Mouse (Mus musculus) kidney, embryonic 16.5 days (tissue): Measurements from ENCODE around the gene Bcl2l13. TPM values are rescaled to one million over a fixed set of nuclear protein-coding genes. Genes with fewer than 3 reads are reported as not detected.
"Not testable (repeated sequence)": the region's sequence is repeated elsewhere in the genome, so short reads cannot be mapped to it uniquely, and the experiment has no call there.

Experiments
- ATAC-seq: fragments of 200-750 bp; cut with Nextera tagmentation; 2 replicates; pipeline ENCODE4 v1.8.0; 2017; ENCODE audit warnings: moderate TSS enrichment; ENCODE audit not compliant: low FRiP score, low TSS enrichment
- H3K27ac ChIP-seq: fragments of 300-500 bp; sonication (generic); 2 replicates; pipeline ENCODE4 v1.5.1; 2014; ENCODE audit warnings: low read length
- H3K27me3 ChIP-seq: fragments of 300-500 bp; sonication (generic); 2 replicates; pipeline ENCODE4 v1.6.1; 2014; ENCODE audit warnings: low read length, control low read depth, mixed read lengths; ENCODE audit not compliant: insufficient read depth
- H3K36me3 ChIP-seq: fragments of 300-500 bp; sonication (generic); 2 replicates; pipeline ENCODE4 v1.6.1; 2014; ENCODE audit warnings: low read length, control low read depth, mixed read lengths; ENCODE audit not compliant: insufficient read depth
- H3K4me1 ChIP-seq: fragments of 300-500 bp; sonication (generic); 2 replicates; pipeline ENCODE4 v1.6.1; 2014; ENCODE audit warnings: low read length, control low read depth, mixed read lengths; ENCODE audit not compliant: insufficient read depth
- H3K4me2 ChIP-seq: fragments of 300-500 bp; sonication (generic); replicated peaks from 2 replicates; pipeline ENCODE4 v1.6.1; 2014; ENCODE audit warnings: low read depth, low read length
- H3K4me3 ChIP-seq: fragments of 300-500 bp; sonication (generic); 2 replicates; pipeline ENCODE4 v1.5.1; 2014; ENCODE audit warnings: mild to moderate bottlenecking, low read length
- H3K9ac ChIP-seq: fragments of 300-500 bp; sonication (generic); replicated peaks from 2 replicates; pipeline ENCODE4 v1.6.1; 2014; ENCODE audit warnings: low read length
- H3K9me3 ChIP-seq: fragments of 300-500 bp; sonication (generic); 2 replicates; pipeline ENCODE4 v1.6.1; 2016; ENCODE audit warnings: low read length, control low read depth
- WGBS: fragments of 180-500 bp; shearing (Covaris S2); extraction: QIAGEN DNeasy Blood & Tissue Kit; methylation state at CpG from one replicate; pipeline ENCODE4 v1.1.7; 2014; 5-methylcytosine and 5-hydroxymethylcytosine counted together
- polyA plus RNA-seq: library from polyadenylated mRNA; unstranded; fragments of >200 nt; fragmentation: Nextera tagmentation; extraction: Ambion mirVana; gene quantifications from 2 replicates; pipeline ENCODE4 v1.2.1, GENCODE M21; 2015

Gene Bcl2l13
- polyA plus RNA-seq, 1 experiment from 2014 or later, result 35.7 TPM

GRCm38 (mm10) chr6:120850720-120851119 lies 14.7 kb downstream of the Bcl2l13 start:
- H3K27ac ChIP-seq, H3K4me3 ChIP-seq, ATAC-seq, H3K27me3 ChIP-seq, H3K4me1 ChIP-seq, H3K9me3 ChIP-seq, H3K9ac ChIP-seq, H3K4me2 ChIP-seq: not testable (repeated sequence)
- H3K36me3 ChIP-seq, result peaks cover 29% of the 10 kb centered on the region

GRCm38 (mm10) chr6:120854413-120854812 lies 18.4 kb downstream of the Bcl2l13 start:
- Histone ChIP-seq H3K4me1 (0 out of 2 replicates have a peak, but pooled peaks cover 4% of the 10 kb centered on the region), H3K4me3 (no peak overlapping the region), H3K36me3 (peaks cover 23% of the 10 kb centered on the region), H3K27me3 (no peaks in the 10 kb centered on the region), H3K9ac (no peak overlapping the region), H3K27ac (no peak overlapping the region), H3K9me3 (peaks cover 7% of the 10 kb centered on the region; the same call in 1 of the 2 replicates), H3K4me2 (no peak overlapping the region)
- 88% methylated on average over 10 of the region's 10 CpGs for WGBS
- no peak for ATAC-seq

- Histone ChIP-seq H3K9me3 (peaks cover 7% of the 10 kb centered on the region; the same call in 1 of the 2 replicates), H3K9ac (no peak overlapping the region), H3K27me3 (no peaks in the 10 kb centered on the region), H3K4me2 (no peak overlapping the region), H3K27ac (no peak overlapping the region), H3K4me1 (0 out of 2 replicates have a peak, but pooled peaks cover 4% of the 10 kb centered on the region), H3K36me3 (peaks cover 23% of the 10 kb centered on the region), H3K4me3 (no peak overlapping the region)
- 59% methylated on average over 8 of the region's 8 CpGs for WGBS
- ATAC-seq, result no peak
Measured at GRCm38 (mm10) chr6:120858217-120858711, 22.3 kb downstream of the Bcl2l13 start.

- H3K36me3 ChIP-seq, result peaks cover 13% of the 10 kb centered on the region
- no peaks in the 10 kb centered on the region for H3K27me3 ChIP-seq
- H3K4me1 ChIP-seq, result 0 out of 2 replicates have a peak, but pooled peaks cover 4% of the 10 kb centered on the region
- ATAC-seq, result no peak
- no peak overlapping the region for H3K27ac ChIP-seq
- H3K9me3 ChIP-seq, result peaks cover 6% of the 10 kb centered on the region; the same call in 1 of the 2 replicates
- WGBS, result 95% methylated on average over 3 of the region's 3 CpGs
- H3K9ac ChIP-seq, result no peak overlapping the region
- H3K4me2 ChIP-seq, result no peak overlapping the region
- H3K4me3 ChIP-seq, result no peak overlapping the region
Measured at GRCm38 (mm10) chr6:120860079-120860478, 24.1 kb downstream of the Bcl2l13 start.

GRCm38 (mm10) chr6:120866051-120866814 lies 30.2 kb downstream of the Bcl2l13 start:
- H3K36me3 ChIP-seq, result peaks cover 17% of the 10 kb centered on the region; the same call in 1 of the 2 replicates
- no peak overlapping the region for H3K9ac ChIP-seq
- 84% methylated on average over 9 of the region's 9 CpGs for WGBS
- H3K4me1 ChIP-seq, result no peaks in the 10 kb centered on the region
- H3K4me3 ChIP-seq, result no peak overlapping the region
- H3K27ac ChIP-seq, result no peak overlapping the region
- H3K9me3 ChIP-seq, result no peaks in the 10 kb centered on the region
- H3K4me2 ChIP-seq, result no peak overlapping the region
- no peak for ATAC-seq
- no peaks in the 10 kb centered on the region for H3K27me3 ChIP-seq

- Histone ChIP-seq H3K9ac (no peak overlapping the region), H3K9me3 (no peaks in the 10 kb centered on the region), H3K27ac (no peak overlapping the region), H3K36me3 (peaks cover 10% of the 10 kb centered on the region; the same call in 1 of the 2 replicates), H3K4me2 (no peak overlapping the region), H3K4me3 (no peak overlapping the region), H3K27me3 (no peaks in the 10 kb centered on the region), H3K4me1 (no peaks in the 10 kb centered on the region)
- WGBS, result 76% methylated on average over 1 of the region's 1 CpGs
- ATAC-seq, result no peak
Measured at GRCm38 (mm10) chr6:120868824-120869223, 32.8 kb downstream of the Bcl2l13 start.

- H3K9me3 ChIP-seq, result no peaks in the 10 kb centered on the region
- ATAC-seq, result no peak
- H3K27ac ChIP-seq, result no peak overlapping the region
- no peaks in the 10 kb centered on the region for H3K4me1 ChIP-seq
- H3K4me2 ChIP-seq, result no peak overlapping the region
- WGBS, result 69% methylated on average over 2 of the region's 2 CpGs
- H3K9ac ChIP-seq, result no peak overlapping the region
- peaks cover 7% of the 10 kb centered on the region; the same call in 1 of the 2 replicates for H3K36me3 ChIP-seq
- H3K4me3 ChIP-seq, result no peak overlapping the region
- no peaks in the 10 kb centered on the region for H3K27me3 ChIP-seq
Measured at GRCm38 (mm10) chr6:120871286-120871685, 35.3 kb downstream of the Bcl2l13 start.

GRCm38 (mm10) chr6:120873874-120874273 lies 37.9 kb downstream of the Bcl2l13 start:
- Histone ChIP-seq H3K36me3 (peaks cover 16% of the 10 kb centered on the region), H3K27me3 (no peaks in the 10 kb centered on the region), H3K9ac (no peak overlapping the region), H3K4me1 (no peaks in the 10 kb centered on the region), H3K9me3 (no peaks in the 10 kb centered on the region), H3K4me2 (no peak overlapping the region), H3K4me3 (no peak overlapping the region), H3K27ac (no peak overlapping the region)
- no peak for ATAC-seq
- WGBS, result 75% methylated on average over 9 of the region's 9 CpGs

GRCm38 (mm10) chr6:120879046-120879445 lies 43.0 kb downstream of the Bcl2l13 start:
- H3K27ac ChIP-seq, result no peak overlapping the region
- WGBS, result 78% methylated on average over 5 of the region's 5 CpGs
- H3K27me3 ChIP-seq, result no peaks in the 10 kb centered on the region
- no peak overlapping the region for H3K9ac ChIP-seq
- H3K4me2 ChIP-seq, result no peak overlapping the region
- no peak overlapping the region for H3K4me3 ChIP-seq
- peaks cover 7% of the 10 kb centered on the region; the same call in 1 of the 2 replicates for H3K9me3 ChIP-seq
- ATAC-seq, result no peak
- peaks cover 39% of the 10 kb centered on the region for H3K36me3 ChIP-seq
- H3K4me1 ChIP-seq, result no peaks in the 10 kb centered on the region

GRCm38 (mm10) chr6:120884436-120884835 lies 48.4 kb downstream of the Bcl2l13 start:
- peaks cover 50% of the 10 kb centered on the region for H3K36me3 ChIP-seq
- WGBS, result 92% methylated on average over 6 of the region's 6 CpGs
- H3K27ac ChIP-seq, result no peak overlapping the region
- H3K9ac ChIP-seq, result no peak overlapping the region
- peaks cover 7% of the 10 kb centered on the region; the same call in 1 of the 2 replicates for H3K9me3 ChIP-seq
- H3K4me2 ChIP-seq, result no peak overlapping the region
- H3K4me3 ChIP-seq, result no peak overlapping the region
- H3K4me1 ChIP-seq, result no peaks in the 10 kb centered on the region
- no peak for ATAC-seq
- no peaks in the 10 kb centered on the region for H3K27me3 ChIP-seq
